Mouse (Mus musculus) central nervous system, embryonic 11.5 days (tissue): ENCODE measurements around the gene Olfr362. TPM values are rescaled to one million over a fixed set of nuclear protein-coding genes. Genes with fewer than 3 reads are reported as not detected.

Experiments
- polyA plus RNA-seq: library from polyadenylated mRNA; depleted of rRNA; stranded (reverse); fragments of >200 nt; gene quantifications from 2 replicates; pipeline ENCODE4 v1.2.3, GENCODE M21; 2012; rRNA removed

The Olfr362 gene
- polyA plus RNA-seq: not detected in 2 replicates

GRCm38 (mm10) chr2:37117810-37118209, at the start of gene Olfr362:
Gene Olfr362, minus strand, starts transcription at chr2:37117910.

GRCm38 (mm10) chr2:37139022-37139421, 21.3 kb upstream of the Olfr362 start, which contains the start of gene Olfr364-ps1:
Gene Olfr364-ps1, plus strand, starts transcription at chr2:37139322.

GRCm38 (mm10) chr2:37089190-37089589, 28.5 kb downstream of the Olfr362 start, which contains the start of gene Olfr361:
Gene Olfr361, minus strand, starts transcription at chr2:37089290.

GRCm38 (mm10) chr2:37065446-37065845, 52.3 kb downstream of the Olfr362 start, which contains the start of gene Olfr360:
Gene Olfr360, plus strand, starts transcription at chr2:37065746.

Other genes starting within 250 kb of the Olfr362 start
- gene Olfr352, start 249.4 kb downstream of the Olfr362 start, polyA plus RNA-seq: not detected in 2 replicates
- gene Olfr353, start 225.0 kb downstream of the Olfr362 start, polyA plus RNA-seq: not detected in 2 replicates
- not detected in 2 replicates for gene Olfr354, start 212.2 kb downstream of the Olfr362 start, polyA plus RNA-seq
- not detected in 2 replicates for gene Olfr355, start 189.0 kb downstream of the Olfr362 start, polyA plus RNA-seq
- gene Olfr356, start 180.8 kb downstream of the Olfr362 start, polyA plus RNA-seq: not detected in 2 replicates
- gene Olfr357, start 124.1 kb downstream of the Olfr362 start, polyA plus RNA-seq: not detected in 2 replicates
- not detected in 2 replicates for gene Olfr358, start 108.6 kb downstream of the Olfr362 start, polyA plus RNA-seq
- not detected in 2 replicates for gene Olfr360, start 52.2 kb downstream of the Olfr362 start, polyA plus RNA-seq
- gene Olfr361, start 28.6 kb downstream of the Olfr362 start, polyA plus RNA-seq: not detected in 2 replicates
- gene Olfr364-ps1, start 21.4 kb upstream of the Olfr362 start, polyA plus RNA-seq: not detected in 2 replicates
- not detected in 2 replicates for gene Olfr365, start 70.3 kb upstream of the Olfr362 start, polyA plus RNA-seq
- gene Olfr366, start 93.7 kb upstream of the Olfr362 start, polyA plus RNA-seq: not detected in 2 replicates
- not detected in 2 replicates for gene Olfr368, start 208.6 kb upstream of the Olfr362 start, polyA plus RNA-seq
- gene Pdcl, start 241.4 kb upstream of the Olfr362 start, polyA plus RNA-seq: 52.6 and 80.6 TPM in 2 replicates